Mouse (Mus musculus) myocyte (in vitro differentiated cells): ENCODE measurements at regions not wholly inside any gene's neighbourhood (a gene's known extent, or its start where the extent isn't known, plus 50 kb on each side); places are given as distances from the start of the nearest gene placed in this dataset.

ENCODE experiments used
- H3K27me3 ChIP-seq: one replicate; pipeline ENCODE4 v1.6.1; 2011; ENCODE audit not compliant: control insufficient read depth, insufficient read depth, insufficient read length
- H3K36me3 ChIP-seq: one replicate; pipeline ENCODE4 v1.6.1; 2011; ENCODE audit not compliant: control insufficient read depth, insufficient read depth
- H3K4me2 ChIP-seq: one replicate; pipeline ENCODE4 v1.6.1; 2011; ENCODE audit warnings: low read depth, control low read depth
- H3K4me3 ChIP-seq: one replicate; pipeline ENCODE4 v1.5.1; 2011; ENCODE audit warnings: mild to moderate bottlenecking, control low read depth, moderate library complexity
- H3K79me2 ChIP-seq: one replicate; pipeline ENCODE4 v1.6.1; 2011; ENCODE audit not compliant: control insufficient read depth, insufficient read depth
- H3ac ChIP-seq: one replicate; pipeline ENCODE4 v1.6.1; 2011; ENCODE audit not compliant: control insufficient read depth, insufficient read length
- CEBPB ChIP-seq: IDR thresholded peaks from 2 replicates; pipeline ENCODE4 v1.6.1; 2011; ENCODE audit warnings: mild to moderate bottlenecking, moderate library complexity; ENCODE audit not compliant: poor library complexity, insufficient read depth, severe bottlenecking
- E2F4 ChIP-seq: IDR thresholded peaks from one replicate; pipeline ENCODE4 v1.6.1; 2011; ENCODE audit warnings: mild to moderate bottlenecking, control low read depth, moderate library complexity; ENCODE audit not compliant: insufficient read depth
- MAX ChIP-seq: IDR thresholded peaks from one replicate; pipeline ENCODE4 v1.6.1; 2011; ENCODE audit warnings: low read depth, mild to moderate bottlenecking, control low read depth
- MYOD1 ChIP-seq, 3 experiments: IDR thresholded peaks; one replicate each; pipeline ENCODE4 v1.6.1; 2011; ENCODE audit warnings: control low read depth in 2 of 3, low read depth in 2 of 3, mild to moderate bottlenecking in 2 of 3, moderate library complexity in 1 of 3; ENCODE audit not compliant: insufficient read length in 2 of 3, control insufficient read depth in 1 of 3
- MYOG ChIP-seq, 3 experiments: IDR thresholded peaks; one replicate each; pipeline ENCODE4 v1.6.1; 2011; ENCODE audit warnings: control low read depth in 2 of 3, low read depth in 2 of 3, mild to moderate bottlenecking in 2 of 3; ENCODE audit not compliant: insufficient read length in 2 of 3, control insufficient read depth in 1 of 3, insufficient read depth in 1 of 3
- POLR2A ChIP-seq: IDR thresholded peaks from one replicate; pipeline ENCODE4 v1.6.1; 2011; ENCODE audit warnings: low read depth, mild to moderate bottlenecking, control low read depth, moderate library complexity; ENCODE audit not compliant: insufficient read length
- POLR2AphosphoS2 ChIP-seq: IDR thresholded peaks from one replicate; pipeline ENCODE4 v1.6.1; 2011; ENCODE audit warnings: low read depth, control low read depth; ENCODE audit not compliant: insufficient read length
- REST ChIP-seq: IDR thresholded peaks from one replicate; pipeline ENCODE4 v1.6.1; 2011; ENCODE audit warnings: mild to moderate bottlenecking, control low read depth, moderate library complexity; ENCODE audit not compliant: insufficient read depth, insufficient read length
- SRF ChIP-seq: IDR thresholded peaks from one replicate; pipeline ENCODE4 v1.6.1; 2011; ENCODE audit warnings: low read depth; ENCODE audit not compliant: control insufficient read depth, insufficient read length
- TCF12 ChIP-seq: IDR thresholded peaks from one replicate; pipeline ENCODE4 v1.6.1; 2011; ENCODE audit warnings: mild to moderate bottlenecking, control low read depth; ENCODE audit not compliant: poor library complexity, insufficient read depth, severe bottlenecking
- TCF3 ChIP-seq: IDR thresholded peaks from one replicate; pipeline ENCODE4 v1.6.1; 2011; ENCODE audit warnings: low read depth, control low read depth; ENCODE audit not compliant: insufficient read length
- USF1 ChIP-seq: IDR thresholded peaks from one replicate; pipeline ENCODE4 v1.6.1; 2011; ENCODE audit warnings: low read depth, mild to moderate bottlenecking, control low read depth, moderate library complexity

GRCm38 (mm10) chr4:124102684-124103083 lies 184.9 kb upstream of the 4930535I16Rik start:
- Histone ChIP-seq H3K27me3 (no peaks in the 10 kb centered on the region), H3K79me2 (no peaks in the 10 kb centered on the region), H3ac (no peak overlapping the region), H3K4me3 (no peak overlapping the region), H3K36me3 (no peaks in the 10 kb centered on the region), H3K4me2 (no peak overlapping the region)
- TF ChIP-seq MYOG (IDR thresholded peaks at IDR 0.05; ENCODE audit: control insufficient read depth in 1 of 3, insufficient read depth in 1 of 3, insufficient read length in 2 of 3, low read depth in 2 of 3) = no peak
- TF ChIP-seq POLR2AphosphoS2 = no peak
- no peak for TF ChIP-seq SRF
- no peak for TF ChIP-seq TCF12
- no peak for TF ChIP-seq MAX
- TF ChIP-seq POLR2A = no peak
- TF ChIP-seq MYOD1 (IDR thresholded peaks at IDR 0.05; ENCODE audit: control insufficient read depth in 1 of 3, insufficient read length in 2 of 3, low read depth in 2 of 3) = no peak
- TF ChIP-seq USF1 = no peak
- TF ChIP-seq CEBPB = no peak
- TF ChIP-seq REST = no peak
- no peak for TF ChIP-seq E2F4
- no peak for TF ChIP-seq TCF3

GRCm38 (mm10) chr4:124086801-124087200 lies 169.0 kb upstream of the 4930535I16Rik start:
- H3K36me3 ChIP-seq = no peaks in the 10 kb centered on the region
- no peak overlapping the region for H3K4me2 ChIP-seq
- H3ac ChIP-seq = no peak overlapping the region
- H3K4me3 ChIP-seq = no peak overlapping the region
- H3K27me3 ChIP-seq = no peaks in the 10 kb centered on the region
- no peak for TF ChIP-seq MAX
- TF ChIP-seq MYOG (IDR thresholded peaks at IDR 0.05; ENCODE audit: control insufficient read depth in 1 of 3, insufficient read depth in 1 of 3, insufficient read length in 2 of 3, low read depth in 2 of 3) = no peak
- TF ChIP-seq MYOD1 (IDR thresholded peaks at IDR 0.05; ENCODE audit: control insufficient read depth in 1 of 3, insufficient read length in 2 of 3, low read depth in 2 of 3) = no peak
- TF ChIP-seq E2F4 = no peak
- no peak for TF ChIP-seq POLR2AphosphoS2
- no peak for TF ChIP-seq TCF12
- TF ChIP-seq POLR2A = no peak
- no peak for TF ChIP-seq CEBPB
- no peak for TF ChIP-seq USF1
- TF ChIP-seq TCF3 = no peak
- TF ChIP-seq SRF = no peak
- TF ChIP-seq REST = no peak
- H3K79me2 ChIP-seq = no peaks in the 10 kb centered on the region

GRCm38 (mm10) chr4:124086254-124086653 lies 168.4 kb upstream of the 4930535I16Rik start:
- H3K27me3 ChIP-seq = no peaks in the 10 kb centered on the region
- H3K4me3 ChIP-seq = no peak overlapping the region
- TF ChIP-seq USF1 = no peak
- TF ChIP-seq TCF12 = no peak
- H3ac ChIP-seq = no peak overlapping the region
- H3K79me2 ChIP-seq = no peaks in the 10 kb centered on the region
- no peak overlapping the region for H3K4me2 ChIP-seq
- H3K36me3 ChIP-seq = no peaks in the 10 kb centered on the region

GRCm38 (mm10) chr4:124079603-124080002 lies 161.8 kb upstream of the 4930535I16Rik start:
- H3K4me3 ChIP-seq = no peak overlapping the region
- no peaks in the 10 kb centered on the region for H3K36me3 ChIP-seq
- H3K27me3 ChIP-seq = no peaks in the 10 kb centered on the region
- TF ChIP-seq E2F4 = no peak
- TF ChIP-seq POLR2A = no peak
- H3K4me2 ChIP-seq = no peak overlapping the region
- H3ac ChIP-seq = no peak overlapping the region
- H3K79me2 ChIP-seq = no peaks in the 10 kb centered on the region

- Histone ChIP-seq H3K4me3 (no peak overlapping the region), H3K4me2 (no peak overlapping the region), H3K36me3 (no peaks in the 10 kb centered on the region), H3K79me2 (no peaks in the 10 kb centered on the region), H3ac (no peak overlapping the region), H3K27me3 (no peaks in the 10 kb centered on the region)
- no peak for TF ChIP-seq E2F4
- TF ChIP-seq TCF12 = no peak
- no peak for TF ChIP-seq SRF
- no peak for TF ChIP-seq MYOG (IDR thresholded peaks at IDR 0.05; ENCODE audit: control insufficient read depth in 1 of 3, insufficient read depth in 1 of 3, insufficient read length in 2 of 3, low read depth in 2 of 3)
- no peak for TF ChIP-seq MAX
- no peak for TF ChIP-seq TCF3
- TF ChIP-seq USF1 = no peak
- TF ChIP-seq POLR2AphosphoS2 = no peak
- no peak for TF ChIP-seq MYOD1 (IDR thresholded peaks at IDR 0.05; ENCODE audit: control insufficient read depth in 1 of 3, insufficient read length in 2 of 3, low read depth in 2 of 3)
- no peak for TF ChIP-seq POLR2A
- no peak for TF ChIP-seq CEBPB
- TF ChIP-seq REST = no peak
Observed at GRCm38 (mm10) chr4:124075551-124075950, 157.7 kb upstream of the 4930535I16Rik start.
